Mouse (Mus musculus) adrenal gland, postnatal 36 days (tissue): ENCODE measurements around the gene Dync1i2. TPM values are rescaled to one million over a fixed set of nuclear protein-coding genes. Genes with fewer than 3 reads are reported as not detected.

Experiments used
- DNase-seq, 2 experiments: peaks; one replicate each; pipeline ENCODE4 v3.0.0; 2021; ENCODE audit warnings: mixed read lengths in 1 of 2
- total RNA-seq, 2 experiments: library from RNA; stranded (reverse); gene quantifications; 2 replicates each; pipeline ENCODE4 v1.2.3; 2021

The Dync1i2 gene
- total RNA-seq, 2 experiments from 2014 or later, result 89.3 to 97.1 TPM

GRCm38 (mm10) chr2:71269332-71269731 lies 57.8 kb downstream of the Dync1i2 start:
- no peak for DNase-seq

GRCm38 (mm10) chr2:71270085-71270484 lies 58.6 kb downstream of the Dync1i2 start:
- no peak for DNase-seq

- peak; percentile 79 to 81 for DNase-seq
These were observed 62.6 kb downstream of the Dync1i2 start for GRCm38 (mm10) chr2:71273955-71274679.

DNA sequence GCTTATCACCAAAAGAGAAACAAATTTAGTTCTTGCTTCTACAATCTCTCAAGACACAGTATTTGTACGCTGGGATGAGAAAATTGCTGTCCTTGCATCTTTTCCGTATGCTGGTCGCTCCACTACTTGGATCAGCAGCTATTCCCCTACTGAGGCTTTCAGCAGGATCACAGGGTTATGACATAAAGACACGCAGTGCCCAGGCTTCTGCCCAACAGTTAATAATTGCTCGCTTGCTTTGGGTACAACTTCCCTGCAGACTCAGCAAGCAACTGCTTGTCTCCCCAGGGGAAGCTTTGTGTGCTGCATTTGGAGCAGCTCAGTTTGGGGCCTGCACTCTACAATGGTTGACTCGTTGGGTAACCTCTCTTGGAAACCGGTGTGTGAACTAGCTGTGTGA lies 64.2 kb downstream of the Dync1i2 start:
- no peak for DNase-seq

- DNase-seq, result no peak
These were observed 67.6 kb downstream of the Dync1i2 start for GRCm38 (mm10) chr2:71278791-71279775.

- no peak for DNase-seq
These were observed 70.5 kb downstream of the Dync1i2 start for GRCm38 (mm10) chr2:71281981-71282380.

- DNase-seq, result no peak
These were observed 78.7 kb downstream of the Dync1i2 start for GRCm38 (mm10) chr2:71290107-71290775.

GRCm38 (mm10) chr2:71291566-71291965 lies 80.1 kb downstream of the Dync1i2 start:
- DNase-seq, result no peak

DNA sequence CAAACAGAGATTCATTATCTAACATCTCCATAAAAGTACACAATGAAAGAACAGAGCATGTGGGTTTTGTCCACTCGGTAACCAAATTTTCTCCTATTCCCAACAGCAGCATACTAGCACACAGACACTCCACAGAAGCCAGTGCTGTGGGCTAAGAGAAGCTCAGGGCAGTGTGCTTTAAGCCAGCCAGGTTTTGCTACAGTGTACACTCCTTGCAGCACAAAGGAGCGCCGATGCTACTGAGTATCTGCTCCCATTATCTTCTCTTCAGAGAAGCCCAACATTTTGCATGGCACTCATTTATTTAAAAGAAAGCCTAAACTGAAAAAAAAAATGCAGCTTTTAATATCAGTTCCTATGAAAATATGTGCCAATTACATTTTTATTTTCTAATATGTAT lies 82.5 kb downstream of the Dync1i2 start:
- DNase-seq, result no peak

- DNase-seq, result no peak
These were observed 83.0 kb downstream of the Dync1i2 start for GRCm38 (mm10) chr2:71294489-71294888.

DNA sequence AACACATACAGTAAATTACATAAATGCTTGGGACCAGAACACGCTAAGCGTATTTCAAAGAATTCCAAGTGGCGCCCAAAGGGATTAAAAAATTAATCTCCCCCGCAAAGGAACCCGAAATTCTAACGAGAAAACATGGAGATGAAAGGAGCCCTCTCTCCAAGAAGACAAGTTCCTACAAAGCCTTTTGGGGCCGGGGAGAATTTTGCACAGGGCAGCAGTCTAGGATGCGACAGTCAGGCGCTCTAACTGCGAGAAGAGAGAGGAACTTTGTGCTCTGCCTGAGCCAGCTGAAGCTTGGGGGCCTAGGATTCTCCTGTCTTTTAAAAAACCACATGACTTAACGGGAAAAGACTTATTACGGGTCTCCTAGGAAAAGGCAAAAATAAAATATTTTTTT lies 84.3 kb downstream of the Dync1i2 start:
- no peak for DNase-seq

GRCm38 (mm10) chr2:71297501-71297900 lies 86.0 kb downstream of the Dync1i2 start:
- no peak for DNase-seq

DNA sequence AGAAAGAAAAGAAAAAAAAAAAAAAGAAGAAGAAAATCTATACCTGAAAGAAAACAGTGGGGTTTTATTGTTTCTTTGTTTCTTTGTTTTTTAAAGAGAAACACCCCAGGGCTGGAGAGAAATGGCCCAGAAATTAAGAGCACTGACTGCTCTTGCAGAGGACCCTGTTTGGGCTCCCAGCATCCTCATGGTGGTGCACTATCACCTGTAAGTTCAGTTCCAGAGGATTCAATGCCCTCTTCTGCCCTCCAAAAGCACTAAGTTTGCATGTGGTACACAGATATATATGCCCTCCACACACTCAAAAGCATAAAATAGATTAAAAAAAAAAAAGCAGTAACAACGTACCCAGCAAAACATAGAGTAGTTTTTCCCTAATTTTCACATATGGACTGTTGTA lies 87.2 kb downstream of the Dync1i2 start:
- peak in 1 of 2 experiments; percentile 32 for DNase-seq

- DNase-seq, result no peak
These were observed 90.7 kb downstream of the Dync1i2 start for GRCm38 (mm10) chr2:71302156-71302663.

DNA sequence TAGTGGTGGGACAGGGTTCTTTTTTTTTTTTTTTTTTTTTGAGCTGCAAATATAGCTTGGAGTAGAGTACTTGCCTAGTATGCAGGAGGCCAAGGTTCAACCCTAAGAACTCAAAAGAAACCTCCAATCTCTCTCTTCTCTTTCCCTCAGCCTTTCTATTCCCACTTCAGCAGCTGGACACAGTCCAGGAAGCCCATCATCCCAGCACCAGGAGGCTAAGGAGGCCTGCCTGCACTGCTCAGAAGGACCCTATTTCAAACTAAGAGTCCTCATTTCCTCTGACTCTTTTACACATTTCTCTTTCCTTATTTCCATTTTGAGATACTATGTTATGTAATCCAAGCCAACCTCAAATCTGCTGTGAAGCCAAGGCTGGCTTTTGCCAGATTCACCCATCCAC lies 91.7 kb downstream of the Dync1i2 start:
- DNase-seq, result no peak

DNA sequence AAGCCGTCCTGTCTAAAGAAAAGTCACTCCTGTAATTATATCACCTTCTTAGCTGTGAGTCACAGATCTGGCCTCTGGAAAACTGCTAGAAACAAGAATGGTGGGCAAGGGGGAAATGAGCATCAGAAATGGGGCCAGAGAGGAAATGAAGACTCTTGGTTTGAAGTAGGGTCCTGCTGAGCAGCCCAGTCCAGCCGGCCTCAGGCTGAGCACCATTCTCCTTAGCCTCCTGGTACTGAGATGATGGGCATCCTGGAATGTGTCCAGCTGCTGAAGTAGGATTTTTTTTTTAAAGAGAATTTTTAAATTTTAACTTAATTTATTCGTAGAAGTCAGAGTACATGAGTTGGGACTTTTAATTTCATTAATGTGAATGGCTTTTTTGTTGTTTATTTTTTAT lies 93.3 kb downstream of the Dync1i2 start:
- no peak for DNase-seq

GRCm38 (mm10) chr2:71306357-71306756 lies 94.9 kb downstream of the Dync1i2 start:
- no peak for DNase-seq

DNA sequence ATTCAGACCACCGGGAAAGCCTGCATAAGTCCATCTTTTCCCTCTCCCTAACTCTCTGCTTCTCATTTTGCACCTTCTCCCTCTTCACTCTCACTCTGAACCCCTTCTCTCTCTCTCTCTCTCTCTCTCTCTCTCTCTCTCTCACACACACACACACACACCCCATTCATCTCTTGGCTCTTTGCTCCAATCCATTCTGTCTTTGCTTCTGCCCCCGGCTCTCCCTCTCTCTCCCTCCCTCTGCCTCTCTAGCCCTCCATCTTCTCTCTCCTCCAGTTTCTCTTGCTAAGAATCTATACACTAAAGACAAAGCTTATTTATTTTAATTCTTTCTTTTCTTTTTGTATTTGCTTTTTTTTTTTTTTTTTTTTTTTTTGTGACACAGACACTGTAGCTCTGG lies 98.2 kb downstream of the Dync1i2 start:
- DNase-seq, result no peak

DNA sequence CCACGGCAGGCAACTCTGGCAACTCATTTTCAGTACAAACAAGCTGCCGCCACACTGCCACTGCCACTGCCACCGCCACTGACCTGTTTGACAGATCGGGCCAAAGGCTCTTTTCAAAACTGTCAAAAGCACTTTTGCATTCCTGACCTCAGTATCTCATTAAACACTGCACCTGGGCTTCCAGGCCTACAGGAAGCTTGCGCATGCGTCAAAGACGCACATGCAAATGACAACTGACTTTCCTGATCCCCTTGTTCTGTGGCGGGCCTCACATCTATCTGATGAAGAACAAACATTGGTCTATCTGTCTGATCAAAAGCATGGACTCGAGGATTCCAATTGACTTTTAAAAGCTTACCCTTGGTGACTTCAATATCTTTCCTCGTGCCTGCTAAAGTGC lies 100.6 kb downstream of the Dync1i2 start:
- no peak for DNase-seq
